Comparison of ENCODE assay signal across 1 mouse cellular context in the genomic region with DNA sequence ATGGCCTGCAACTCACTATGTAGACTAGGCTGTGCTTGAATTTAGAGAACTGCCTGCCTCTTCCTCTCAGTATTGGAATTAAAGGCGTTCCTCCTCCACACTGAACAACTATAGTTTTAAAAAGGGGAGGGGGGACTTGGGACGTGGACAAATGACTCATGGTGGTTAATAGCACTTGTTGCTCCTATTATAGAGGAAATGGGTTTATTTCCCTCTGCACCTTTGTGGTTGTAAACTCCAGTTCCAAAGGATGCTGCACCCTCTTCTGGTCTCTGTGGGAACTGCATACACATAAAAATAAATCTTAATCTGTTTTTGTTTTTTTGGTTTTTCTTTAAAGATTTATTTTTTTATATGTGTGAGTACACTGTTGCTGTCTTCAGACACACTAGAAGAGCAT.
TF ChIP-seq lines count a peak whose summit lies in the region.

No protein-coding gene starts in this region.

TF ChIP-seq in CH12.LX, 34 proteins besides CTCF, POLR2A, EP300 and RAD21 (continued from another document):
- no peak for TF ChIP-seq TCF12 (IDR thresholded peaks at IDR 0.05; ENCODE audit: low read depth, low read length)
- no peak for TF ChIP-seq MEF2A (IDR thresholded peaks at IDR 0.05; ENCODE audit: borderline replicate concordance, low read depth, low read length)
- no peak for TF ChIP-seq UBTF (IDR thresholded peaks at IDR 0.05; ENCODE audit: low read depth, low read length)
- TF ChIP-seq ZC3H11A (IDR thresholded peaks at IDR 0.05; ENCODE audit: low read depth, low read length) = peak; percentile 7; the same call in 1 of the 2 replicates
- no peak for TF ChIP-seq POLR2AphosphoS2 (IDR thresholded peaks at IDR 0.05; ENCODE audit: low read depth, low read length)
- peak; percentile 62; the same call in 1 of the 2 replicates for TF ChIP-seq MAZ (IDR thresholded peaks at IDR 0.05; ENCODE audit: low read depth, low read length)
- no peak for TF ChIP-seq RCOR1 (conservative IDR thresholded peaks at IDR 0.05; ENCODE audit: low read depth, low read length)
- TF ChIP-seq TBP (conservative IDR thresholded peaks at IDR 0.05; ENCODE audit: low read depth, low read length) = no peak
TF ChIP-seq in CH12.LX: peak in this region for 8.
